Mouse (Mus musculus): ENCODE data around the gene Gna11.

DNA sequence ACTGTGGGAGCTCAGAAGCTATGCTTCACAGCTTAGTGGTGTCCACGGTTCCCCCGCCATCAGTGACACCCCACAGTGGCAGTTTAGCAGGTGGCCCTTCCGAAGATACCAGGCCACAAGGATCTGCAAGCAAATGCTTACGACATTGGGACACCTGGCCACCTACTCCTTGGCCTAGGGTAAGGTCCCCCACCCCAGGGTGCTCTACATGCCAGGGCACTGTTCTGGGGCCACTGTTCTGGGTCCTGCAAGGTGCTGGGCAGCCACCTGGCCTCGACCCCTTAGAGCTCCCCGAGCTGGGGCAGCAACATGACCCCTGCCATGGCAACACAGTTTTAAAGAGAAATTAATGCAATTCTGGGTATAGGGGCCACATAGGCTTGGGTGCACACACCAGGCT, 49.8 kb downstream of the Gna11 start:
- TF ChIP-seq POLR2A (IDR thresholded peaks at IDR 0.05; ENCODE audit: low read depth, low read length) (no peak), CTCF (conservative IDR thresholded peaks at IDR 0.05; ENCODE audit: insufficient read depth, insufficient read length, low read depth, low read length) (no peak)
